Mouse (Mus musculus) C2C12 (cell line): ENCODE results near the gene Gm37240. TPM values are rescaled to one million over a fixed set of nuclear protein-coding genes. Genes with fewer than 3 reads are reported as not detected.
"Not testable (repeated sequence)": the region's sequence is repeated elsewhere in the genome, so short reads cannot be mapped to it uniquely, and the experiment has no call there.

Source experiments
- H3K27me3 ChIP-seq: one replicate; pipeline ENCODE4 v1.6.1; 2011; ENCODE audit not compliant: control insufficient read depth, insufficient read depth, insufficient read length
- H3K36me3 ChIP-seq: one replicate; pipeline ENCODE4 v1.6.1; 2011; ENCODE audit not compliant: control insufficient read depth, insufficient read depth
- H3K4me3 ChIP-seq: one replicate; pipeline ENCODE4 v1.5.1; 2011; ENCODE audit warnings: mild to moderate bottlenecking, control low read depth; ENCODE audit not compliant: poor library complexity, insufficient read depth, severe bottlenecking
- H3K79me2 ChIP-seq: one replicate; pipeline ENCODE4 v1.6.1; 2011; ENCODE audit not compliant: control insufficient read depth, insufficient read depth
- H3K79me3 ChIP-seq: one replicate; pipeline ENCODE4 v1.6.1; 2011; ENCODE audit warnings: low read depth, control low read depth
- H3ac ChIP-seq: one replicate; pipeline ENCODE3; 2011; ENCODE audit warnings: low read depth; ENCODE audit not compliant: control insufficient read depth, insufficient read length
- CEBPB ChIP-seq: IDR thresholded peaks from one replicate; pipeline ENCODE4 v1.6.1; 2011; ENCODE audit warnings: low read depth, mild to moderate bottlenecking, control low read depth, moderate library complexity
- CTCF ChIP-seq: IDR thresholded peaks from one replicate; pipeline ENCODE4 v1.5.1; 2011; ENCODE audit not compliant: control insufficient read depth, insufficient read depth, insufficient read length
- FOSL1 ChIP-seq: IDR thresholded peaks from one replicate; pipeline ENCODE4 v1.8.0; 2011; ENCODE audit warnings: mild to moderate bottlenecking, low read length; ENCODE audit not compliant: poor library complexity, insufficient read depth, severe bottlenecking
- MAX ChIP-seq: IDR thresholded peaks from one replicate; pipeline ENCODE4 v1.6.1; 2011; ENCODE audit warnings: mild to moderate bottlenecking, control low read depth
- MYOD1 ChIP-seq: IDR thresholded peaks from one replicate; pipeline ENCODE4 v1.6.1; 2011; ENCODE audit warnings: low read depth; ENCODE audit not compliant: control insufficient read depth, insufficient read length
- MYOG ChIP-seq: IDR thresholded peaks from one replicate; pipeline ENCODE4 v1.6.1; 2011; ENCODE audit not compliant: control insufficient read depth, insufficient read length; ENCODE audit errors: extremely low read depth
- USF1 ChIP-seq: IDR thresholded peaks from one replicate; pipeline ENCODE4 v1.6.1; 2011; ENCODE audit warnings: low read depth, mild to moderate bottlenecking, control low read depth, moderate library complexity
- polyA plus RNA-seq: library from polyadenylated mRNA; unstranded; fragments of >200 nt; fragmentation: generic; extraction: Trizol; gene quantifications from one replicate; pipeline ENCODE4 v1.2.1, GENCODE M21; 2012; ENCODE audit warnings: missing spikeins

Gm37240 gene
- polyA plus RNA-seq, 1 experiment, result 7.3 TPM

- Histone ChIP-seq H3K4me3 (no peak overlapping the region), H3ac (no peak overlapping the region), H3K36me3 (no peaks in the 10 kb centered on the region), H3K79me2 (no peaks in the 10 kb centered on the region), H3K79me3 (no peaks in the 10 kb centered on the region), H3K27me3 (no peaks in the 10 kb centered on the region)
- TF ChIP-seq USF1, result no peak
- TF ChIP-seq MYOD1, result no peak
- no peak for TF ChIP-seq CEBPB
- TF ChIP-seq FOSL1, result no peak
- TF ChIP-seq MYOG, result no peak
- no peak for TF ChIP-seq MAX
- no peak for TF ChIP-seq CTCF
Observed at GRCm38 (mm10) chr3:84652643-84653556, 1234.4 kb downstream of the Gm37240 start.

- no peaks in the 10 kb centered on the region for H3K79me2 ChIP-seq
- H3ac ChIP-seq, result no peak overlapping the region
- H3K36me3 ChIP-seq, result no peaks in the 10 kb centered on the region
- H3K79me3 ChIP-seq, result no peaks in the 10 kb centered on the region
- H3K27me3 ChIP-seq, result no peaks in the 10 kb centered on the region
- TF ChIP-seq CEBPB, result no peak
- TF ChIP-seq CTCF, result no peak
- no peak for TF ChIP-seq FOSL1
- TF ChIP-seq USF1, result no peak
- no peak for TF ChIP-seq MAX
- TF ChIP-seq MYOD1, result no peak
- no peak for TF ChIP-seq MYOG
- H3K4me3 ChIP-seq, result no peak overlapping the region
Observed at GRCm38 (mm10) chr3:84649578-84650327, 1237.6 kb downstream of the Gm37240 start.

- H3K27me3 ChIP-seq, H3K79me3 ChIP-seq, H3K4me3 ChIP-seq, H3K36me3 ChIP-seq, H3K79me2 ChIP-seq, H3ac ChIP-seq: not testable (repeated sequence)
Observed at GRCm38 (mm10) chr3:84648069-84648468, 1239.2 kb downstream of the Gm37240 start.

- no peaks in the 10 kb centered on the region for H3K79me3 ChIP-seq
- no peak for TF ChIP-seq MYOD1
- no peak for TF ChIP-seq CEBPB
- TF ChIP-seq FOSL1, result no peak
- TF ChIP-seq MYOG, result no peak
- H3K79me2 ChIP-seq, result no peaks in the 10 kb centered on the region
- no peak overlapping the region for H3ac ChIP-seq
- no peaks in the 10 kb centered on the region for H3K36me3 ChIP-seq
- no peak overlapping the region for H3K4me3 ChIP-seq
- no peaks in the 10 kb centered on the region for H3K27me3 ChIP-seq
Observed at GRCm38 (mm10) chr3:84647616-84648015, 1239.7 kb downstream of the Gm37240 start.

DNA sequence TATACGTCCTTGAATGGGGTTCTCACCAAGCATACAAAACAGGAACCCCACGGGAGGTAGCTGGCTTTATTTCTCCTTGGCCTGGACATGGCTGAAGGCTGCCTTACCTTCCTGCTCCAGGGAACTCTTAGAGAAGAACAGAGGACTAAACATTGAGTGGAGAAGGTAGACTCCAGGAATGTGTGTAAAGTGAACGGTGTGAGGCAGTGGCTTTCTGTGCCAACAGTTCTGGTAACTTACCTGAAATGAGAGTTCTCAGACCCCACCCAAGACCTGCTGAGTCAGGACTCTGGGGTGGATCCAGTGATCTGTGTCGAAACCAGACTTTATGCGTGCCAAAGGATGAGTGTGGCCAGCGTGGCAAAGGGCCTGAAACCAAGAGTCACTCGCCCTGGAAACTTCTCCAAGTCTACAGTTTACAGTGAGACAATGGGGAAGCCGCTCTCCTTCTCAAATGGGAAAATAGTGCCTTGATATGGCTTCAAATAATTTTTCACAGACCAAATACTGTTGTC, 1240.9 kb downstream of the Gm37240 start:
- Histone ChIP-seq H3K27me3 (no peaks in the 10 kb centered on the region), H3K4me3 (no peak overlapping the region), H3K36me3 (no peaks in the 10 kb centered on the region), H3K79me2 (no peaks in the 10 kb centered on the region), H3ac (no peak overlapping the region), H3K79me3 (no peaks in the 10 kb centered on the region)
- TF ChIP-seq MYOD1 (no peak), MYOG (no peak), CTCF (no peak), FOSL1 (no peak), MAX (no peak), USF1 (no peak), CEBPB (no peak)

- Histone ChIP-seq H3K79me2 (no peaks in the 10 kb centered on the region), H3ac (no peak overlapping the region), H3K4me3 (no peak overlapping the region), H3K27me3 (no peaks in the 10 kb centered on the region), H3K79me3 (no peaks in the 10 kb centered on the region), H3K36me3 (no peaks in the 10 kb centered on the region)
- no peak for TF ChIP-seq FOSL1
- no peak for TF ChIP-seq CTCF
- no peak for TF ChIP-seq MAX
- no peak for TF ChIP-seq MYOD1
- TF ChIP-seq CEBPB, result no peak
- no peak for TF ChIP-seq MYOG
- no peak for TF ChIP-seq USF1
Observed at GRCm38 (mm10) chr3:84646007-84646290, 1241.4 kb downstream of the Gm37240 start.
